Comparison of ENCODE assay signal across 8 mouse cellular contexts in genomic region chr3:41563211-41563931, GRCm38 (mm10). TPM values are rescaled to one million over a fixed set of nuclear protein-coding genes. Genes with fewer than 3 reads are reported as not detected.
DNase-seq lines count a peak whose midpoint lies in the region; ATAC-seq and TF ChIP-seq lines count a peak whose summit lies in the region.

No protein-coding gene starts in this region.

- WGBS in forebrain, postnatal 0 days: 1% methylated on average over 81 of the region's 81 CpGs
- WGBS in lung, embryonic 15.5 days: under 1% methylated on average over 81 of the region's 81 CpGs
- WGBS in thymus, adult 2 months: 4% methylated on average over 81 of the region's 81 CpGs

- DNase-seq in ES-E14 (ENCODE audit: low read depth, low spot score): no peak
- peak; percentile 80 to 82 for DNase-seq in cerebellum, adult 18-20 months
- peak; percentile 81 for DNase-seq in forebrain, postnatal 0 days
- DNase-seq in heart, postnatal 4 days: peak; percentile 90
- DNase-seq in layer of hippocampus, adult 8-10 months (ENCODE audit: low spot score in 2 of 2): peak; percentile 58 to 68
- DNase-seq in ovary, adult 18-20 months (ENCODE audit: low spot score): peak; percentile 67
- DNase-seq in thymus, adult 2 months: peak; percentile 84

- no peak for TF ChIP-seq POLR2A in thymus, adult 2 months (IDR thresholded peaks at IDR 0.05; ENCODE audit: control insufficient read depth, extremely low read depth, insufficient read depth, low read length, poor library complexity)

- peak overlapping the region; percentile 62 for H3K27ac ChIP-seq in ES-E14 (ENCODE audit: insufficient read depth, low read depth, low read length, poor library complexity, severe bottlenecking)
- peak overlapping the region; percentile 96 for H3K27ac ChIP-seq in forebrain, postnatal 0 days (ENCODE audit: low read depth, low read length)
- H3K27ac ChIP-seq in lung, embryonic 15.5 days: peak overlapping the region; percentile 92
- no peak overlapping the region; the same call in 1 of the 2 replicates for H3K27ac ChIP-seq in thymus, adult 2 months (ENCODE audit: control insufficient read depth, insufficient read depth, low read length)

- H3K9me3 ChIP-seq in ES-E14 (ENCODE audit: control insufficient read depth, insufficient read depth, low read depth, low read length): no peaks in the 10 kb centered on the region
- no peaks in the 10 kb centered on the region for H3K9me3 ChIP-seq in forebrain, postnatal 0 days (ENCODE audit: low read length)
- H3K9me3 ChIP-seq in lung, embryonic 15.5 days: no peaks in the 10 kb centered on the region

- peak; percentile 62 for ATAC-seq in forebrain, postnatal 0 days
- peak; percentile 78 for ATAC-seq in lung, embryonic 15.5 days (ENCODE audit: borderline replicate concordance, extremely low read depth, low FRiP score, low TSS enrichment)

- in situ Hi-C loops in ES-E14 (cut with MboI; ENCODE audit: low sequenced_read_pairs in 2 of 2, unreplicated experiment in 2 of 2): no loop called here

- peaks cover 8% of the 10 kb centered on the region in 2 experiments; a peak in 2 of 4 replicates for H3K4me1 ChIP-seq in ES-E14 (ENCODE audit: control insufficient read depth in 2 of 2, insufficient read depth in 2 of 2, low read length in 2 of 2, poor library complexity in 1 of 2)
- H3K4me1 ChIP-seq in forebrain, postnatal 0 days (ENCODE audit: insufficient read depth): no peaks in the 10 kb centered on the region
- 0 out of 2 replicates have a peak, but pooled peaks cover 4% of the 10 kb centered on the region for H3K4me1 ChIP-seq in lung, embryonic 15.5 days
- peaks cover 7% of the 10 kb centered on the region for H3K4me1 ChIP-seq in thymus, adult 2 months (replicated peaks; ENCODE audit: control insufficient read depth, insufficient read depth, low read length)

- peak overlapping the region; percentile 83 for H3K4me2 ChIP-seq in forebrain, postnatal 0 days (ENCODE audit: low read depth)
- peak overlapping the region; percentile 95 for H3K4me2 ChIP-seq in lung, embryonic 15.5 days

- peak overlapping the region; percentile 76 to 90 for H3K4me3 ChIP-seq in ES-E14 (ENCODE audit: insufficient read depth in 1 of 2, low read depth in 1 of 2, low read length in 2 of 2, poor library complexity in 1 of 2, severe bottlenecking in 1 of 2)
- H3K4me3 ChIP-seq in forebrain, postnatal 0 days (ENCODE audit: low read depth, low read length): peak overlapping the region; percentile 88
- H3K4me3 ChIP-seq in lung, embryonic 15.5 days: peak overlapping the region; percentile 59
- H3K4me3 ChIP-seq in thymus, adult 2 months (ENCODE audit: control insufficient read depth, insufficient read depth, low read length): peak overlapping the region; percentile 52

- TF ChIP-seq CTCF in forebrain, postnatal 0 days (IDR thresholded peaks at IDR 0.05; ENCODE audit: low read depth): peak; percentile 68
- peak; percentile 65; the same call in 1 of the 2 replicates for TF ChIP-seq CTCF in thymus, adult 2 months (IDR thresholded peaks at IDR 0.05; ENCODE audit: borderline replicate concordance, control insufficient read depth, extremely low read depth, insufficient read depth, low read length, poor library complexity)

- H3K27me3 ChIP-seq in forebrain, postnatal 0 days (ENCODE audit: insufficient read depth, low read length): no peaks in the 10 kb centered on the region
- H3K27me3 ChIP-seq in lung, embryonic 15.5 days: no peaks in the 10 kb centered on the region
- H3K27me3 ChIP-seq in thymus, adult 2 months (ENCODE audit: control insufficient read depth, insufficient read depth, low read length): no peaks in the 10 kb centered on the region

- H3K9ac ChIP-seq in ES-E14 (ENCODE audit: insufficient read depth, low read depth, low read length, poor library complexity, severe bottlenecking): peak overlapping the region; percentile 87
- H3K9ac ChIP-seq in forebrain, postnatal 0 days: peak overlapping the region; percentile 89
- peak overlapping the region; percentile 68 for H3K9ac ChIP-seq in lung, embryonic 15.5 days

- H3K36me3 ChIP-seq in ES-E14 (ENCODE audit: control insufficient read depth, insufficient read depth, low read length, poor library complexity, severe bottlenecking): peaks cover 35% of the 10 kb centered on the region
- H3K36me3 ChIP-seq in forebrain, postnatal 0 days (ENCODE audit: insufficient read depth): no peaks in the 10 kb centered on the region
- no peaks in the 10 kb centered on the region for H3K36me3 ChIP-seq in lung, embryonic 15.5 days
- H3K36me3 ChIP-seq in thymus, adult 2 months (ENCODE audit: control insufficient read depth, insufficient read depth, low read length): no peaks in the 10 kb centered on the region

TF ChIP-seq in ES-E14, 5 proteins besides CTCF, POLR2A, EP300 and RAD21:
- TF ChIP-seq HCFC1 (IDR thresholded peaks at IDR 0.05; ENCODE audit: borderline replicate concordance, insufficient read depth, low read length) (no peak), ZNF384 (IDR thresholded peaks at IDR 0.05; ENCODE audit: low read depth, low read length) (no peak), ZC3H11A (IDR thresholded peaks at IDR 0.05; ENCODE audit: borderline replicate concordance, low read depth, low read length) (no peak), CHD2 (IDR thresholded peaks at IDR 0.05; ENCODE audit: low read depth, low read length) (0 out of 2 replicates have a peak, but pooled peaks have one; percentile 2), MAFK (IDR thresholded peaks at IDR 0.05; ENCODE audit: insufficient read depth, low read depth, low read length) (no peak)

RNA-seq across cellular contexts. Expression of gene Jade1, which starts 7.8 kb away (rescaled TPM):
- total RNA-seq in ES-E14 (2012; rRNA removed): 218 and 272 TPM in 2 replicates
- 17.9 and 22.1 TPM in 2 replicates for total RNA-seq in forebrain, postnatal 0 days (2014; rRNA removed)
- 9.5 and 13.1 TPM in 2 replicates for polyA plus RNA-seq in forebrain, postnatal 0 days (2015; fragmentation: Nextera tagmentation; extraction: Ambion mirVana)
- 10 to 100 TPM; 37.8 to 43.5 TPM for total RNA-seq in heart, postnatal 4 days (2021)
- 10 to 100 TPM; 32.3 to 41.8 (median 37.1) TPM for total RNA-seq in layer of hippocampus, adult 8-10 months (2022)
- polyA plus RNA-seq in lung, embryonic 15.5 days (2015; fragmentation: Nextera tagmentation; extraction: Ambion mirVana): 10.9 and 11.0 TPM in 2 replicates
- 22.7 and 31.9 TPM in 2 replicates for polyA plus RNA-seq in thymus, adult 2 months (2012; rRNA removed)
